ENCODE assay signal across 8 mouse cellular contexts in genomic region chr5:64367426-64367825, GRCm38 (mm10).
DNase-seq lines count a peak whose midpoint lies in the region; ATAC-seq lines count a peak whose summit lies in the region.

No protein-coding gene starts in this region.

- peak; percentile 63 for DNase-seq in NIH3T3 (ENCODE audit: low read depth)
- DNase-seq in adrenal gland, postnatal 14 days = peak; percentile 89
- DNase-seq in gastrocnemius, adult 18-20 months (ENCODE audit: low spot score) = peak; percentile 65
- DNase-seq in hindbrain, embryonic 14.5 days (ENCODE audit: low spot score) = peak; percentile 39
- DNase-seq in limb, embryonic 10.5 days (ENCODE audit: low spot score) = no peak
- DNase-seq in ovary, postnatal 10 days (ENCODE audit: low spot score) = peak; percentile 63
- no peak for DNase-seq in thymus, adult 18-20 months
- DNase-seq in thymus, postnatal 25 days = no peak

- no peak overlapping the region for H3K9ac ChIP-seq in hindbrain, embryonic 14.5 days

- ATAC-seq in hindbrain, embryonic 14.5 days (ENCODE audit: low FRiP score) = no peak

- H3K4me2 ChIP-seq in hindbrain, embryonic 14.5 days (replicated peaks) = no peak overlapping the region

- no peaks in the 10 kb centered on the region for H3K27me3 ChIP-seq in hindbrain, embryonic 14.5 days (ENCODE audit: control insufficient read depth, insufficient read depth, low read length)
- H3K27me3 ChIP-seq in limb, embryonic 10.5 days (ENCODE audit: low read depth, poor library complexity, severe bottlenecking) = no peaks in the 10 kb centered on the region

- WGBS in hindbrain, embryonic 14.5 days = 20% methylated on average over 8 of the region's 8 CpGs
- 34% methylated on average over 8 of the region's 8 CpGs for WGBS in limb, embryonic 10.5 days

- peaks cover 15% of the 10 kb centered on the region; the same call in 1 of the 2 replicates for H3K4me1 ChIP-seq in hindbrain, embryonic 14.5 days (replicated peaks; ENCODE audit: control insufficient read depth, insufficient read depth, low read length)
- H3K4me1 ChIP-seq in limb, embryonic 10.5 days = peaks cover 24% of the 10 kb centered on the region

- no peaks in the 10 kb centered on the region for H3K9me3 ChIP-seq in hindbrain, embryonic 14.5 days (ENCODE audit: control insufficient read depth, low read length)
- no peaks in the 10 kb centered on the region for H3K9me3 ChIP-seq in limb, embryonic 10.5 days (replicated peaks)

- H3K27ac ChIP-seq in hindbrain, embryonic 14.5 days = no peak overlapping the region
- peak overlapping the region; percentile 27; the same call in 1 of the 2 replicates for H3K27ac ChIP-seq in limb, embryonic 10.5 days

- H3K4me3 ChIP-seq in hindbrain, embryonic 14.5 days (replicated peaks; ENCODE audit: low read length) = no peak overlapping the region
- no peak overlapping the region for H3K4me3 ChIP-seq in limb, embryonic 10.5 days

- no peaks in the 10 kb centered on the region for H3K36me3 ChIP-seq in hindbrain, embryonic 14.5 days (replicated peaks; ENCODE audit: control insufficient read depth, insufficient read depth)
- H3K36me3 ChIP-seq in limb, embryonic 10.5 days = no peaks in the 10 kb centered on the region

Comparison
In these comparisons a context has a peak if more than half of its experiments do, and no peak if none do; other contexts are left out.
1. DNase-seq: peak in NIH3T3 (single experiment), adrenal gland, postnatal 14 days (single experiment), gastrocnemius, adult 18-20 months (single experiment), hindbrain, embryonic 14.5 days (single experiment) and ovary, postnatal 10 days (single experiment); none in limb, embryonic 10.5 days (single experiment), thymus, adult 18-20 months (0 of 2) and thymus, postnatal 25 days (single experiment).